Mouse (Mus musculus) heart, adult 2 months (tissue): ENCODE results near the gene Chpt1.

Experiments used
- EP300 ChIP-seq: fragments of 200-500 bp; IDR thresholded peaks from 2 replicates; pipeline ENCODE4 v1.6.1; 2011; ENCODE audit warnings: low read depth, low read length, control low read depth; ENCODE audit not compliant: insufficient read depth
- POLR2A ChIP-seq: fragments of 200-500 bp; IDR thresholded peaks from 2 replicates; pipeline ENCODE4 v1.6.1; 2011; ENCODE audit warnings: mild to moderate bottlenecking, low read depth, low read length, control low read depth; ENCODE audit not compliant: insufficient read depth

DNA sequence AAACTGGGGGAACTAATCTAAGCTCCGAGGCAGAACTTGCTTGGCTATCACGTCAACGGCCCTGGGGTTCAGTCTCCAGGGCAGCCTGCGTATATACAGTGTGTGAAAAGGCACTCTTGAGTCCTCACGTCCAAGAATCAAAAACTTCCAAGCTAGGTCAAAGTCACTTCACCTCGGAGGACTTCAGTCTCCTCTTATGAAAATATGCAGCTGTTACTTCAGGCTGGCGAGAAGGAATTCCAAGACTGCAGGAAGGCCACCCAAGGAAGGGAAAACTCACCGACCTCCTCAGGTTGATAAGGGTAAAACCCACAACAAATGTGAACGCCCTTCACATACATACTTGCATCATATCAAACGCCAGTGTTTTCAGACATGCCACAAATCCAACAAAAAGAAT, 2.5 kb downstream of the Chpt1 start:
- TF ChIP-seq POLR2A (no peak), EP300 (no peak)
